Mouse (Mus musculus) stomach, postnatal 0 days (tissue): ENCODE measurements around the gene Lclat1.

ENCODE experiments used
- CTCF ChIP-seq: IDR thresholded peaks from 2 replicates; pipeline ENCODE4 v1.5.1; 2016; ENCODE audit warnings: antibody characterized with exemption, low read depth, mild to moderate bottlenecking, moderate library complexity
- EP300 ChIP-seq: optimal IDR thresholded peaks from 2 replicates; pipeline ENCODE3; 2016; ENCODE audit warnings: antibody characterized with exemption

GRCm38 (mm10) chr17:73200380-73200779 is 92.6 kb downstream of the Lclat1 start:
- no peak for TF ChIP-seq CTCF
- no peak for TF ChIP-seq EP300
